Mouse (Mus musculus) kidney, postnatal 4 days (tissue): ENCODE results near the gene Gm11114.

Experiments
- DNase-seq, 2 experiments: peaks; one replicate each; pipeline ENCODE4 v3.0.0; 2021; ENCODE audit warnings: mixed read lengths in 2 of 2

Gm11114 gene

DNA sequence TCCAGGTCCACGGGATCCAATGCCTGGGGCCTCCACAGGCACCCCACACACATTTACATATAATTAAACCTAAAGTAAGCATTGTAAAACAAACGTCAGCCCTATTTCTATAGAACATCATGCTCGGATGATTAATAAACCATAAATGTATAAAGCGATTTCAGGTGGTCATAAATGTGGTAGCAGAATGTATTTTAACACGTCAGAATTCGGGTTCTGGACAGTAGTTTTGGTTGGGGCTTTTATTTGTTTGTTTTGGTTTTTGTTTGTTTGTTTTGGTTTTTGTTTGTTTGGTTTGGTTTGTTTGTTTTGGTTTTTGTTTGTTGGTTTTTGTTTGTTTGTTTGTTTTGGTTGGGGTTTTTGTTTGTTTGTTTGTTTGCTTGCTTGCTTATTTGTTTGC, at the start of gene Gm11114:
TSS of gene Gm11114 (plus strand) at position 301 of the 400 bp plus-strand sequence.
- DNase-seq = no peak

DNA sequence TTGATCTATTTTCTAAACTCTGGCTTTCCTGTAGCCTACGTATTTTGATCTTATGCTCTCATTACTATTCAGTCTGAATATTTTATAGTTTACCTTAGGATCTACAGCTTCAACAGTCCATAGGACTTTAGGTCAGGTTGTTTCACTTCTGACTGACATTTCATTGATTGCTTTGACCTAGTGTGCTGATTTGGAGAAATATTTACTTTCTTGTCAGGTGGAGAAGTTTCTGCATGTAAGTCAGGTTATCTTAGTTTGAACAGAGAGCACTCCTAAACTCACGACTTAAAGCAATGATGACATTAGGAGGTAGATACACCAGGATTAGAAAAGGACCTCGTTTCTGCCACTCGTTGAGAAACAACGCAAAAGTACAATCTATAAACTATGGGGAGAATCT, 45.7 kb upstream of the Gm11114 start:
- no peak for DNase-seq

DNA sequence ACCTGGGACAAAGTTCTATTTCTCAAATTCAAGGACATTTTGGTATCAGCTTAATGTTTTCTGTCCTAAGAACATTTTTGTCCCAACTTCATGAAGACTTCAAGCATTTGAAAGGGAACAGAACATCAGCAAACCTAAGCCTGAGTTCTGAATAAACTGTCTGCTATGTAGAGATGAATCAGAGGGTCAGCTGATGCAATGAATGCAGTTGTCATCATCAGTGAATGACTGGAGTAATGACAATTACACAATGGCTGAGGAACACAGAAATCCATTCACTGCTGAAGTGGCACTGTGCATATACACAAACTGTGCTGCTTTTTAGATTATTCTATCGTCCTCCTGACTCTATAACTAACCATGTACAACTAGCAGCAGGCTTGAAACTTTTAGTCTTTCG, 38.5 kb upstream of the Gm11114 start:
- DNase-seq = no peak

DNA sequence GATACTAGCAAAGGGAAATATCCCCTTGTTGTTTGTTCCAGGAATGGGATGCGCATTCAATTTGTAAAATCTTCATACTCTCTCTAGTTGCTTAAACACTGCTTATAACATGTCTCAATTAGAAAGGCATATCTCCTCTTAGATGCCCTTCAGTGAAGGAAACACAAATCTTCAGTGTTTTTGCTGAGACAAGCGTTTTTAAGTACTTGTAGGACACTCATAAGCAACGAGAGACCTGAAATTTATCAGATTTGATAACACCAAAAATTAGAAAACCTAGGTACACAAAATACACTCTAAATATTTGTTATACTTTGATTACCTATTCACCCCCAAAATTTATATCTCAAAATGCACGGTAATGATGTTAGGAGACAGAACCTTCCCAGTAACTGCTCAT, 9.7 kb upstream of the Gm11114 start:
- DNase-seq = no peak

DNA sequence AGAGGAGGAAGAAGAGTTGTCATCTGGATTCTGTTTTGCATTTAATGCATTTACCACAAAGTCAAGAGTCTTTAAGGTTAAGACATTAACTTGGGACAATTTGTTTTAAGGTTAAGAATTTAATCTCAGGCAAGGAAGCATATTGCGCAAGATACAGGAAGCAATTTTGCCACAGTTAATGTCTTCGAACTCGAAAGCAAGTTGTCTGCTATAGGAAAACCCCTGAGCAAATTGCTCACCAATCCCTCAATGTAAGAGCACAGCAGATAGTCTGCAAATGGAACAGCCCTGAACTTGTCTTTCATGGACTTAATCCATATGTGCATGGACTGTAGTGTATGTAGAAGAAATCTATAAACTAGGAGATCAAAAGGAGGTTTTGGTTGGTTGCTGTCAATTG, 9.2 kb upstream of the Gm11114 start:
- DNase-seq = no peak

DNA sequence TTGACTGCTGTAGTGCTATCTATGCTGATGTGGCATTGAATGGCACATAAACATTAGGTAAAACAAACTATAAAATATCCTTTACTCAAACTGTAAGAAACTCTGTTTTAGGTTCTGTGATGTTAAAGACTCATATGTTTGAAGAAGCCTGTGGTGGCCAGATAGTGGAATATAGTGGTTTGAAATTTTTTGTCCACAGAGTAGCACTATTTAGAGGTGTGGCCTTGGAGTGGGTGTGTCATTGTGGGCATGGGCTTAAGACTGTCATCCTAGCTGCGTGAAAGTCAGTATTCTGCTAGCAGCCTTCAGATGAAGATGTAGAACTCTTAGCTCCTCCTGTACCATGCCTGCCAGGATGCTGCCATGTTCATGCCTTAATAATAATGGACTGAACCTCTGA, 3.5 kb downstream of the Gm11114 start:
- DNase-seq = no peak

DNA sequence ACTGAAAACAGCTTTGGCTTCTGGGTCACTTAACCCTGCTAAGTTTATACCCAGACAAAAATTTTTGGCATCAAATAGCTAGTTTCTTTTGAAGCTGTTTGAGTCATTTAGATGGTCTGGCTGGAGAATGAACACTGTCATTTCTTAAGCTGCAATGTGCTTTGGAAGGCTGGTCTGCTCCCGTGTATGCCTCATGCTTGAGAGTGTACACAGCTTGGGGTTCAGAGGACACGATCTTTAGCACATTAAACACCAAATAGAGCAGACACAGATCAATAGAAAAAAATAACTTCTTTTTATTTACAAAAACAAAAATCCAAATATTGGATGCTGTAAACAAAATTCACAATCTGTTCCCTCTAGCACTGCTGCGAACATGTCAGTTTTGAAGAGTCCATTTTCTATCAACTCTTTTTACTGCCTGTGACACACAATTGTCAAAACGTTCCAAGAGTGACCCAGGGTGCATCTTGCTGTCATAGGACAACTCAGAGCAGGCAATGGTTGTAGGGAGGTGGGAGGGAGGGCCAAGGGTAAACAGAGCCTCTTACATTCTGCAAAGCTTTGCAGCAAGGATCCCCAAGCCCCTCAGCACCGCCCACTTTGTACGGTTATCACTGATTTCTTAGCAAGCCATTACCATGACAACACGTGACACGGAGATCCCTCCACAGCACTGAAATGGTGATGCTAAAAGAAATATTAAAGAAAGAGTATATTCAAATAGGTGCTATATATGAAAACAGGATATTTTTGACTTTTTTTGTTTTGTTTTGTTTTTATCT, 7.8 kb downstream of the Gm11114 start:
- DNase-seq = no peak

DNA sequence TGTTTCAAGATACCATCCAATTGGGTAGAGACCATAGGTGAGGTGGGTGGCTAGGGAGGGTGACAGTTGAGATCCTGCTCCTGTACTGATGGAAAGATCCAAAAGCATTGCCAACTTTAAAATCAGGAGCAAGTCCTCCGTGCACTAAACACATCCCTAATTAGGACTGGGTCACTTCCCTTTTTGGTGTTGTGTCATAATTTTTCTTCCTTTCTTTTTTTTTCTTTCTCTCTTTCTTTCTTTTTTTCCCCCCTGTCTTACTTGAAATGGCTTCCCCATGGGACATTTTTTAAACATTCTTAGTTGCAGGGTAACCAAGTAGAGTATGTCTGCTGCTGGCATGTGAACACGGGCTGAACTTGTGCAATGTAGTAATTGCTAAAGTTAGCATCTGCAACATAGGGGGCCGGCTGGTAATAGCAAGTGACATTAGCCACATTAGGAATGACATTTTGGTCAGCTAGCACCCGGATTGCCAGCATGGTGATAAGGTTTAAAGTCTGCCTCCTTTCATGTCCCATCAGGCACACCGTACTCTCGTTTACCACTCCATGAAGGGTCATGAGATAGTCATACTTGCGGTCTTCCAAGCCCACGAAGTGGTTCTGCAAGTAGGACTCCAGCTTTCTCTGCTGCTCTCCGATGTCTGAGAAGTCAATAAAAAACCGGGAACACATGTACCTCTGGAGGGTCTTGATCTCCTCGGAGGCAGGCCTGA, 11.7 kb downstream of the Gm11114 start:
- no peak for DNase-seq

DNA sequence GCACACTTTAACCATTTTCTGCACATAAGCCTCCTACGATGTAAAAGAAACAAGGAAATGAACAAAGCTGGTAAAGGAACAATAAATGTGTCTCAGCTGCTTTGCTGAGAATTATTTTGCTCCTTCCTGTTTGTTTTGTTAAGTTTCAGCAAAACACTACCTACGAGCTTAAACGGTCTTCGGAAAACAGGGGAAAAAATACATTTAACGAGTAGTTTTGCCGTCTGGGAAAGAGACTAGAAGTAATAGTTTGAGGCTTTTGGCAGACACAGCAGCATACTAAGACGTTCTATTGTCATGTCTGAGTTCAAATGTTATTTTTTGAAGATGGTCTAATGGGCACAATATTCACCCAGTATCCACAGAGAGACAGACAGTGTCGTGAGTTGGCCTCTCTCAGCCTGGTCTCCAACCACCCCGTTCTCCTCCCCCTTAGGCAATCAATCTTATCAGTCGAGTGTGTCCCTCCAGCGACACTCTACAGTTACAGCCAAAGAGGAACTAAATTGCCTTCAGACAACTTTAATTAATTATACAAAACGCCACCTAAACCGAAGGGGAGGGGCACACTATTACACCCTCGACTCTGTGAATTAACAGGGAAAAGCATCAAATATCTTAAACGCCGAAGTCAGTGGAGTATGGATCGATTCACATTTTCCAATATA, 12.8 kb downstream of the Gm11114 start:
- DNase-seq = no peak

DNA sequence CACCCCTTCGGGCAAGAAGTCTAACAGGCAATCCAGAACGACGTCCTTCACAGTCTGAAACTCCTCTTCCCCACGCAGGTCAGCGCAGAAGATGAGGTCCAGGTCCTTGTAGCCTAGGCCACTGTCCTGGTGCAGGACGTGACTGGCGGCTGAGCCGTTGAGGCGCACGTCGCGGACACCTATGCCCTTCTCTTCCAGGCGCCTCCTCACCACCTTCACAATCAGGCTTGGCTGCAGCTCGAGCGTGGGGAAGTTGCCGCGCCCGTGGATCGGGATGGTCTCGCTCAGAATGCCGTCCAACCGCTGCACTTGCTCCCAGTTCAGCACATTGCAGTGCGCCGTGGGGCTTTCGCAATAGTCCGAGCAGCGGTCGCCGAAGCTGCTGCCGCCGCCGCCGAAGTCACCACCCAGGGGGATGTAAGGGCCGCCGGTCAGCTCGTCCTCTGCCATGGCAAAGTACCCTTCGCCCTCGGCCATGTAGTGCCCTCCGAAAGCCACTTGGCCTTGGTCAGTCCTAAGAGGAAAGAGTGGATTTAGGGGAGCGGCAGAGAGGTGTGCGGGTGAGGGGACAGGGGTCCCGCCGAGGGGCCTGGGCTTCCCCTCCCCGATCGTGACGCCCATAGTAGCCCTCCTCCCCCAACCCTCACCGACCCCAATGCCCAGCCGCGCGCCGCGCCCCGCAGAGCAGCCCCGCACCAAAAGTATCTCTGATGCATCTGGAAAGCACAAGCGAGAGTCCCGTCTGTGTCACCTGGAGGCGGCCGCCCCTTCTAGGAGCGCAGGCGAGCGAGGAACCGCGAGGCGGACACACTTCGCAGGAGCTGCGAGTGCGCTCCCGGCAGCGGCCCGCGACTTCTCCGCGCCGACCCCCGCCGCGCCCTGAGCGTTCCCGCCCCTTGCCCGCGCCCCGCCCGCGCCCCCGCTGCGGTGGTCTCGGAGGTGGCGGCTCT, 14.0 kb downstream of the Gm11114 start:
- DNase-seq = peak; percentile 62 to 74

DNA sequence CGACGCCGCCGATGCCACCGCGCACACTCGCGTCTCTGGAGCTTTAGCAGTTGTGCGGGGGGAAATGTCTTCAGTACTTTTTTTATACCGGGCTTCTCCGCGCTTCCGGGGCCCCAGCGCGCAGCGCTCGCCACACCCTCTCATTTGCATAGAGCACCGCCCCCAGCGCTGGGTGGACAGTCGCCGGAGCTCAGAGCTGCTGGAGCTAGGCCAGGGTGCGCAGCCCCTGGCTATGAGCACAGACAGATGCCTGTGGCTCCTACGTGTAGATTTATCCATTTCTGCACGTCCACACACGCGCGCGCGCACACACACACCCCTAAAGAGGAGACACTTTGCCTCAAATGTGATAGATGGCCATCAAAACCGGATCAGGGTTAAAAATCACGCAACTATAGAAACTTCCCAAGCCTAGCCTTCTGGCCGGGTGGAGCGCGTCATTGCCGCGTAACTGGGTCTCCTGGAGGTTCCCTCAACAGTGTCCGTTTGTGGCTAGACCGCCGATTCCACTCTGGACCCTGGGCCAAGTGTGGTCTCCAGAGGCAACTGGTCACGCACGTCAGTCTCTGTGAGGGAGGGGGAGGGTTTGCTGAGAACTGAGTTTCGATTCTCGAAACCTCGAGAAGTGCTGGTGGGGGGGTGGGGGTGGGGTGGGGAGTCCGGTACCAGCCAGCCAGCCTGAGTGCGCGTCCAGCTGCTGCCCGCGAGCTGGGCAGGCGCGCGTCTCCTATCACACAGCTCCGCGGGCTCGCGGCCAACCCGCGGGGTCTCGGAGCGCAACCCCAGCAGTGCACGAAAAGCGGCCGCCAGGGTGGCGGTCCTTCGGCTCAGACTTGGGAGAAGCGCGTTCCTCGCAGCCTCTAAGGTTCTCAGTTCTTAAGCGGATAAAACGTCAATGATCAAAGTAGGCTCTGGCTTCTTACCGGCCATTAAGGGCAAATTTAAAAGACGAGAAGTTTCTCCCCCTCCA, 15.0 kb downstream of the Gm11114 start, which contains the start of gene Tent5a:
TSS of gene Tent5a (minus strand) at position 107 of the 970 bp plus-strand sequence.
- peak; percentile 86 to 92 for DNase-seq

DNA sequence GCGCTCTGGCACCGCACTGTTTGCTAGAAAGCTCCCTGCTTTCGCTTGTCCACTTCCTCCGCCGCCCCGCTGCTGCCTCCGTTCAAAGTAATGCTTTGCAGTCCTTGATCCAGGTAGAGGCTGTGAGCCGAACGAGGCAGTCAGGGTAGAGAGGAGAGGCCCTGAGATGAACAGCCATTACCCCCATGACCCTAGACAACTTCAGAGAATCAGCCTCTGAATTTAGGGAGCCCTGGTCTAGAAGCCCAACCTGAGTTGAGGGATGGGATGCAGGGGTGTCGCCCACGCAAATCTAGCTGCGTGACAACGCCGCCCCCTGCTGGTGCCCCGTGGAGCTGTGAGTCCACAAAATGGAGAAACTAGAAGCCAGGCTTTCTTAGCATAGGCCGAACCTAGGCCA, 15.7 kb downstream of the Gm11114 start:
- DNase-seq = peak; percentile 94 to 95

DNA sequence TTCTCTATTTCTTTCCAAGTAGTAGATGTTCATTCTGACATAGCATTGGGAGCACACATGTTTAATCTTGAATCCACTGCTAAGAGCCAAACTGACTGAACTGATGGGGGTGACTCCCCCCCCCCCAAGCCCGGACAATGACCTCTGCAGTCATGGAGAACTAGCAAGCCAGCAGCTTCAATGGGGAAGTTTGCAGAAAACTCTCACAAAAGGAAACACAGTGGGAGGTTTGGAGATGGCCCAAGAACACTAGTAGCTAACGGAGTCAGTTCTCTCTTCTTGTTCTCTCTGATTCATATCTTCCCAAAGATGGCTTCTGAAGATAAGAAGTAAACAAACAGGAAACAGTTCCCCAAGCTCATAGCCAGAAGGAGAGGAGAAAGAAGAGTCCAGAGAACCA, 18.9 kb downstream of the Gm11114 start:
- DNase-seq = peak in 1 of 2 experiments; percentile 21

DNA sequence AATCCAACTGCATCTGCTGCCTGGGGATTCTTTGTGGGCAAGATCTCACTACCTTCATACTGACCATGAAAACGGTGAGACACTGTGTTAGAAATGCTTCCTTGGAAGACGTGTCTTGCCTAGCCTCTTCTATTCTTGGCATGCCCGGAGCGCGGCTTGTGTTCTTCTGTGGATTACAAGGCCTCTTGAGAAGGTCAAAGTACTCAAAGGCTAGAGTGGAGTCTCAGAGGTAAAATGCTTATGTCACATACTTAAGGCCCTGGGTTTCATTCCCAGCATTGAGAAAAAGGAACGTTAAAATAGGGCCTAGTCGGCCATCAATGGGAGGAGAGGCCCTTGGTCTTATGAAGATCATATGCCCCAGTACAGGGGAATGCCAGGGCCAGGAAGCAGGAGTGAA, 23.5 kb downstream of the Gm11114 start:
- DNase-seq = no peak

DNA sequence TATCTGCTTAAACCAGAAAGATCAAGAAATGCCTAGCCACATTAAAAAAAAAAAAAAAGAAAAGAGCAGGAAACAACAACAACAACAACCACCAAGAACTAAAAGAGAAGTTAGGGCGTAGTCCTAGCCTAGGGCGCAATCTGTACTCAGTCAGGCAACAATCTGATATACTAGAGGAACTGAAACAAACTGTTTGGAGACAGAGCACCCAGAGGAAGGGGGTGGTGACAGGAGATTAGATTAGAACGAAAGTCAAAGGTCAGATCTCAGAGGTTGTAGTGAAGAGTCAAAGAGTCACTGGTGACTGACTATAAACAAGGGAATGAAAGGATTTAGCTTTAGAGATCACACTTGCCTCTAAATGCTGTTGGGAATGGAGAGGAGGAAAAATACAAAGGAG, 27.7 kb downstream of the Gm11114 start:
- no peak for DNase-seq

DNA sequence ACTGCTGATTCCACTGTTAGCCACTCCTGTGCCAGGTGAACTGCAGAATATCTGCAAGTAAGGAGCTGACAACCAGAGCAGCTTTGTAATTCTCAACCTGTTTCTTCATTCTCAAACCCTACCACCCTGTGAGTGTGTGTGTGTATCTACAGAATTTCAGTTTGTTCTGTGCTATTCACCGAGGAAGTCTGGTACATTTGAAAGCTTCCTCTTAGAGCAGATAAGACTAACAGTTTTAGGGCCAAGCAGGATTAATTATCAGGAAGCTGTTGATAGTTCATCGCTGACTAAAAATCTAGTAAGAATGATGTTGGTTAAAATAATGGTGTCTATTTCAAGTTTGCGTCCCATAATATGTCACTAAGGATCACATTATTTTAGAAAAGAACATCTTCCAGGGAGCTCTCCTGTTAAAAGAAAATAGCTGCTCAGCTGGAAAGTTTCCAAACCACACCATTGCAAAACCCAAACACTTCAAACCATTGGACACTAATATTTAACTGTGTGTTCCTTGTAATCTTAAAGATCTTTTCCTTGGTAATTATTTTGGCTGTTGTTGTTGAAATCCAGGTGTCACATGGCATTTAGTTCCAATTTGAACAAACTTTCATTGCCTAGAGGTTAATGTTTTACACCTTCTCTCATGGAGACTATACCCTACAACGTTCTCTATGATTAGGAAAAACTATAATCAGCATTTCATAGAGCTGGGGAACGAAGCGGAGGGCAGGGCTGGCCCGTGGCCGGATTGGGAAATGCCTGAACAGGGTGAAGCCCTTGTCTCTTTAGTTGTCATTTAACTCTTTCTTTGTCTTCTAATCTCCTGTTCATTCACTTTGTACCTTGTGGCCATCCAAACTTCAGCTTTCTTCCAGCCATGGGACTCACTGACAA, 30.6 kb downstream of the Gm11114 start:
- no peak for DNase-seq

DNA sequence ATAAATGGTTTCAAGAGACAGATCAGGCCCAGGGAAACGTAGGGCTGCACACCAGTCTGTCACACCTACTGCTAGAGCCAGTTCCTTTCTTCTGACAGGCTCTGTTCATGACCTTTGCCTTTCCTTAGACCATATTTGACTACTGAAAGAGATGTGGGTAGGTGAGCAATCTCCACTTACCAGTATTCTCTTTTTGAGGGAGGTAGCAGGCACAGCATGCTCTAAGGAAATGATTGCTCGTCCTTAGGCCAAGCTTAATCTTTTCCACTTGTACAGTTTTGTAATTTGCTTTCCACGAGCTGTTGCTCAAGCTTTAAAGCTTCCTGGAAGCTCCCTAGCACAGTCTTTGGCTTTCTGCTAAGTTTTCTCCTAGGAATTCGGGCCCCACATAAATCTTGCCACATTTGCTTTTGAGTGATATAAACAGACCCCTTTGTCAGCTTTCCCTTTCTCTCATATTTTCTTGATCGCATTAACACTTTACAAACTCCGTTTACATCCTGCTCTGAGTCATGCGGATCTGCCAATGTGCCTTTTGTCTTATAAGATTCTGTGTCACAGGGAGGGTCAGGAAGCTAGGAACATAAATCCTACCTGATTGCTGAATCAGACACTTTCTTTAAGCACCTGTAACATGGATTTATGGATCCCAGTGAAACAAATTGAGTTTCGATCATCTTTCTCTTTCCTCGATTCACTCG, 35.4 kb downstream of the Gm11114 start:
- DNase-seq = no peak

DNA sequence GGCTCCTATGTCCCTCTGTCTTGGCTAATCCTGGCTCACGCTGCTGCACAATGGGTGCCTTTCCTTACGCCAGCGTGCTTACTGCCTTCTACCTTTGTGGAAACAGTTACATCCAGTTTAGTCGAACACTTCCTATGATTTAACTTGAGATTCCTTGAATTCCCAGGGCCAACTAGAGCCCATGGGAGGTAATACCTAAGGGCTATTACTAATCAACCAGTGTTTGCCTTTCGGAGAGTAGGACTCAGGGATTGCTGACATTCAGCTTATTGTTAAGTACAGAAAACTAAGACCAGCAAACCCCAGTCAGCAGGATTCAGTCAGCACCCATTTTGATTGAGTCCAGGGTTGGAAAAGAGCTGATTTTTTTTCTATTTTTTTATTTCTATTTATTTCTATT, 43.0 kb downstream of the Gm11114 start:
- no peak for DNase-seq

DNA sequence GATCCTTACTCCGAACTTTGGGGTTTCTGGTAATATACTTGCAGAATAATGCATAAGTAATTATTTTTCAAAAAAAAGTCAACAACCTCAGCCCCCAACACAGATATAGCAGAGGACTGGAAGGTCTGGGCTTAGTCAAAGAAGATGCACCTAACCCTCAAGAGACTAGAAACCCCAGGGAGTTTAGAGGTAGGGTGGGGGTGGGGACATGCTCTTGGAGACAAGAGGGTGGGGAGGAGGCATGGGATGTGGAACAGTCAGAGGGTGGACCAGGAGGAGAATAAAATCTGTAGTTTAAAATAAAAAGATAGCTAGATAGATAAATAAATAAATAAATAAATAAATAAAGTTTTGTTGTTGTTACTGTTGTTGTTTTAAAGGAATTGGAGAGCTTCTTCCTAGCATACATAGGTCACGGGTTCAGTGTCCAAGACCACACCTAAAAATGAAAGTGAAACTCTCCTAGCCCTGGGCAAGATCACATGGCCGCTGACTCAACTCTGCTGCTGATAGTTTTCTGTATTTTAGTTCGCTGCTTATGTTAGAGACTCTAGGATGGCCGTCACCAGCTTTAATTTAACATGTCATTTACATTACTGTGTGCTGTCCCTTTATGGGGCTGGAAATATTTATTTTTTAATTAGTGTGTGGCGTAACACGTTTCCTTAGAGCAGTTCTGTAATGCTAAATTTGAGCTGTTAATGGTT, 44.7 kb downstream of the Gm11114 start:
- DNase-seq = no peak
